Mouse (Mus musculus) liver, adult 2 months (tissue): Measurements from ENCODE around the gene Spcs1.

Experiments
- CTCF ChIP-seq: fragments of 200-500 bp; IDR thresholded peaks from 2 replicates; pipeline ENCODE4 v1.5.1; 2011; ENCODE audit warnings: low read depth, low read length, control low read depth
- POLR2A ChIP-seq: fragments of 200-500 bp; IDR thresholded peaks from 2 replicates; pipeline ENCODE4 v1.6.1; 2011; ENCODE audit warnings: low read length, control low read depth; ENCODE audit not compliant: insufficient read depth; ENCODE audit errors: extremely low read depth

- TF ChIP-seq POLR2A (no peak), CTCF (no peak)
These were observed 43.0 kb downstream of the Spcs1 start for GRCm38 (mm10) chr14:30958517-30958916.
